Mouse (Mus musculus) E14TG2a.4 (cell line): ENCODE measurements around the gene Arpc4.

Source experiments
- CTCF ChIP-seq: conservative IDR thresholded peaks from 2 replicates; pipeline ENCODE4 v1.5.1; 2014; ENCODE audit warnings: low read length
- NANOG ChIP-seq: IDR thresholded peaks from 2 replicates; pipeline ENCODE4 v1.6.1; 2014; ENCODE audit warnings: borderline replicate concordance, low read length, mixed read lengths

DNA sequence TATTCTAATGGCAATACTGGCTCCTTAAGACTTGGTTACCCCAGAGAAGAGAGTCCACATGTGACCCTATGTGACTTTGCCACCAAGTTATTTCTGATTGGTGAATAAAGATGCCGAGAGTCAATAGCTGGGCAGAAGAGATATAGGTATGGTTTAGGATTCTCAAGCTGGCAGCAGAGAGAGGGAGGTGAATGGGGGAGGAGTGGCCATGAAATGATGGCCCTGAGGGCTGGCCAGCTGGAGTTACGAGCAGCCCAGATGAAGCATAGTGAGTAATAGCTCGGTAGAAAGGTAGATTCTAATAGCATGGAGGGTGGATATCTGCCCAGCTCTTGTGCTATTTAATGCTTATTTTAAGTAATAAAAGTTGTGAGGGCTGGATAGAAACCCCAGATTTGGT, 25.1 kb upstream of the Arpc4 start:
- TF ChIP-seq CTCF = no peak
- no peak for TF ChIP-seq NANOG
